Mouse (Mus musculus): ENCODE data around the gene Uri1. TPM values are rescaled to one million over a fixed set of nuclear protein-coding genes. Genes with fewer than 3 reads are reported as not detected.

Gene Uri1
- polyA plus RNA-seq, 1 experiment: 54.3 TPM

GRCm38 (mm10) chr7:37910161-37910560 is 113.2 kb downstream of the Uri1 start:
- TF ChIP-seq POLR2A (IDR thresholded peaks at IDR 0.05; ENCODE audit: low read depth, low read length): no peak
- no peak for TF ChIP-seq CTCF (IDR thresholded peaks at IDR 0.05; ENCODE audit: borderline replicate concordance, insufficient read depth, low read length)
- Histone ChIP-seq H3K4me3 (ENCODE audit: insufficient read depth, low read length) (no peak overlapping the region), H3K27ac (ENCODE audit: insufficient read depth, low read length) (no peak overlapping the region), H3K4me1 (ENCODE audit: control insufficient read depth, insufficient read depth, low read length) (no peaks in the 10 kb centered on the region)

Other genes starting within 250 kb of the Uri1 start
- gene Zfp536, start 249.9 kb downstream of the Uri1 start, polyA plus RNA-seq (2011; ENCODE audit: insufficient read length, low read depth, missing spikeins): 1.4 TPM in 1 of 2 replicates, not detected in the other
- gene Ccne1, start 84.0 kb upstream of the Uri1 start, polyA plus RNA-seq (2011; ENCODE audit: insufficient read length, low read depth, missing spikeins): 47.9 and 51.0 TPM in 2 replicates
- 22.5 and 23.6 TPM in 2 replicates for gene 1600014C10Rik, start 159.7 kb upstream of the Uri1 start, polyA plus RNA-seq (2011; ENCODE audit: insufficient read length, low read depth, missing spikeins)
- 9.6 and 11.9 TPM in 2 replicates for gene Plekhf1, start 204.5 kb upstream of the Uri1 start, polyA plus RNA-seq (2011; ENCODE audit: insufficient read length, low read depth, missing spikeins)
- 42.3 and 44.0 TPM in 2 replicates for gene Pop4, start 247.9 kb upstream of the Uri1 start, polyA plus RNA-seq (2011; ENCODE audit: insufficient read length, low read depth, missing spikeins)